Mouse (Mus musculus): ENCODE measurements around the gene Olfr91. TPM values are rescaled to one million over a fixed set of nuclear protein-coding genes. Genes with fewer than 3 reads are reported as not detected.

Gene Olfr91
- polyA plus RNA-seq, 1 experiment from 2014 or later = not detected

GRCm38 (mm10) chr17:37051745-37052144 is 46.3 kb downstream of the Olfr91 start:
- Histone ChIP-seq H3K36me3 (0 out of 2 replicates have a peak, but pooled peaks cover 2% of the 10 kb centered on the region), H3K9me3 (no peaks in the 10 kb centered on the region), H3K9ac (no peak overlapping the region), H3K4me1 (replicated peaks) (peaks cover 29% of the 10 kb centered on the region), H3K27me3 (replicated peaks) (no peaks in the 10 kb centered on the region), H3K4me3 (replicated peaks) (no peak overlapping the region), H3K27ac (no peak overlapping the region), H3K4me2 (replicated peaks) (0 out of 2 replicates have a peak overlapping the region, but pooled peaks have one; percentile 94)
- WGBS = 61% methylated on average over 4 of the region's 4 CpGs
- ATAC-seq = no peak

GRCm38 (mm10) chr17:37050876-37051275 is 47.2 kb downstream of the Olfr91 start:
- Histone ChIP-seq H3K9ac (peak overlapping the region; percentile 72), H3K27ac (no peak overlapping the region), H3K4me3 (replicated peaks) (peak overlapping the region; percentile 54), H3K9me3 (no peaks in the 10 kb centered on the region), H3K4me1 (replicated peaks) (peaks cover 31% of the 10 kb centered on the region), H3K36me3 (no peaks in the 10 kb centered on the region), H3K27me3 (replicated peaks) (no peaks in the 10 kb centered on the region), H3K4me2 (replicated peaks) (peak overlapping the region; percentile 94)
- ATAC-seq = peak; percentile 2
- WGBS = 8% methylated on average over 27 of the region's 27 CpGs

- Histone ChIP-seq H3K27me3 (replicated peaks) (no peaks in the 10 kb centered on the region), H3K36me3 (no peaks in the 10 kb centered on the region), H3K27ac (0 out of 2 replicates have a peak overlapping the region, but pooled peaks have one; percentile 36), H3K9me3 (no peaks in the 10 kb centered on the region), H3K9ac (peak overlapping the region; percentile 72), H3K4me3 (replicated peaks) (peak overlapping the region; percentile 54), H3K4me2 (replicated peaks) (peak overlapping the region; percentile 94), H3K4me1 (replicated peaks) (peaks cover 31% of the 10 kb centered on the region)
- ATAC-seq = peak; percentile 46
- WGBS = under 1% methylated on average over 21 of the region's 22 CpGs
Observed at GRCm38 (mm10) chr17:37050399-37050798, 47.7 kb downstream of the Olfr91 start.

GRCm38 (mm10) chr17:37049570-37050310 is 48.3 kb downstream of the Olfr91 start:
- peak overlapping the region; percentile 72; the same call in 1 of the 2 replicates for H3K9ac ChIP-seq
- peak overlapping the region; percentile 54 for H3K4me3 ChIP-seq (replicated peaks)
- no peaks in the 10 kb centered on the region for H3K27me3 ChIP-seq (replicated peaks)
- 7% methylated on average over 39 of the region's 39 CpGs for WGBS
- H3K4me1 ChIP-seq (replicated peaks) = peaks cover 31% of the 10 kb centered on the region
- H3K27ac ChIP-seq = 0 out of 2 replicates have a peak overlapping the region, but pooled peaks have one; percentile 36
- H3K9me3 ChIP-seq = no peaks in the 10 kb centered on the region
- H3K4me2 ChIP-seq (replicated peaks) = peak overlapping the region; percentile 94
- H3K36me3 ChIP-seq = no peaks in the 10 kb centered on the region
- peak; percentile 37 for ATAC-seq

GRCm38 (mm10) chr17:37048383-37048782 is 49.7 kb downstream of the Olfr91 start:
- 68% methylated on average over 7 of the region's 7 CpGs for WGBS
- Histone ChIP-seq H3K9me3 (no peaks in the 10 kb centered on the region), H3K27me3 (replicated peaks) (no peaks in the 10 kb centered on the region), H3K4me1 (replicated peaks) (peaks cover 31% of the 10 kb centered on the region), H3K27ac (no peak overlapping the region), H3K4me2 (replicated peaks) (no peak overlapping the region), H3K4me3 (replicated peaks) (no peak overlapping the region), H3K9ac (no peak overlapping the region), H3K36me3 (no peaks in the 10 kb centered on the region)
- no peak for ATAC-seq

GRCm38 (mm10) chr17:37047981-37048380 is 50.1 kb downstream of the Olfr91 start:
- Histone ChIP-seq H3K27ac (no peak overlapping the region), H3K4me1 (replicated peaks) (peaks cover 31% of the 10 kb centered on the region), H3K9me3 (no peaks in the 10 kb centered on the region), H3K27me3 (replicated peaks) (no peaks in the 10 kb centered on the region), H3K4me3 (replicated peaks) (no peak overlapping the region), H3K9ac (no peak overlapping the region), H3K36me3 (no peaks in the 10 kb centered on the region), H3K4me2 (replicated peaks) (no peak overlapping the region)
- 32% methylated on average over 3 of the region's 3 CpGs for WGBS
- ATAC-seq = no peak

- no peak for ATAC-seq
- no peaks in the 10 kb centered on the region for H3K27me3 ChIP-seq (replicated peaks)
- peak overlapping the region; percentile 93 for H3K4me2 ChIP-seq (replicated peaks)
- H3K9me3 ChIP-seq = no peaks in the 10 kb centered on the region
- H3K4me3 ChIP-seq (replicated peaks) = peak overlapping the region; percentile 82
- H3K9ac ChIP-seq = peak overlapping the region; percentile 90; the same call in 1 of the 2 replicates
- H3K4me1 ChIP-seq (replicated peaks) = peaks cover 31% of the 10 kb centered on the region
- 26% methylated on average over 19 of the region's 19 CpGs for WGBS
- no peaks in the 10 kb centered on the region for H3K36me3 ChIP-seq
- no peak overlapping the region for H3K27ac ChIP-seq
Observed at GRCm38 (mm10) chr17:37047332-37047976, 50.6 kb downstream of the Olfr91 start.

- peak overlapping the region; percentile 77 for H3K27ac ChIP-seq
- H3K9me3 ChIP-seq = no peaks in the 10 kb centered on the region
- WGBS = under 1% methylated on average over 52 of the region's 58 CpGs
- H3K36me3 ChIP-seq = no peaks in the 10 kb centered on the region
- H3K4me1 ChIP-seq (replicated peaks) = peaks cover 31% of the 10 kb centered on the region
- H3K27me3 ChIP-seq (replicated peaks) = no peaks in the 10 kb centered on the region
- ATAC-seq = peak; percentile 74
- H3K4me3 ChIP-seq (replicated peaks) = peak overlapping the region; percentile 82
- H3K9ac ChIP-seq = peak overlapping the region; percentile 90
- peak overlapping the region; percentile 93 for H3K4me2 ChIP-seq (replicated peaks)
Observed at GRCm38 (mm10) chr17:37046312-37047112, 51.6 kb downstream of the Olfr91 start.

- Histone ChIP-seq H3K9me3 (no peaks in the 10 kb centered on the region), H3K4me2 (replicated peaks) (peak within 1 kb of the TSS; percentile 93), H3K27ac (peak within 1 kb of the TSS; percentile 77), H3K27me3 (replicated peaks) (no peaks in the 10 kb centered on the region), H3K9ac (peak within 1 kb of the TSS; percentile 90), H3K4me3 (replicated peaks) (peak within 1 kb of the TSS; percentile 82), H3K36me3 (no peaks in the 10 kb centered on the region), H3K4me1 (replicated peaks) (peaks cover 26% of the 10 kb centered on the region)
- peak; percentile 88 for ATAC-seq
- whole genome bisulfite sequencing = under 1% methylated on average over 48 of the region's 55 CpGs
Observed at GRCm38 (mm10) chr17:37045611-37046311, 52.3 kb downstream of the Olfr91 start, which contains the start of gene Gabbr1. Gene Gabbr1, plus strand, starts transcription at chr17:37045966.

GRCm38 (mm10) chr17:37044651-37045244 is 53.3 kb downstream of the Olfr91 start:
- no peak overlapping the region for H3K27ac ChIP-seq
- H3K4me2 ChIP-seq (replicated peaks) = peak overlapping the region; percentile 93
- no peaks in the 10 kb centered on the region for H3K36me3 ChIP-seq
- peak overlapping the region; percentile 82; the same call in 1 of the 2 replicates for H3K4me3 ChIP-seq (replicated peaks)
- no peak for ATAC-seq
- H3K9me3 ChIP-seq = no peaks in the 10 kb centered on the region
- WGBS = 59% methylated on average over 7 of the region's 7 CpGs
- no peaks in the 10 kb centered on the region for H3K27me3 ChIP-seq (replicated peaks)
- peaks cover 17% of the 10 kb centered on the region for H3K4me1 ChIP-seq (replicated peaks)
- H3K9ac ChIP-seq = no peak overlapping the region

Measured in intestine, embryonic 15.5 days (tissue).